Mouse (Mus musculus): ENCODE data around the gene Slc9a3r1. TPM values are rescaled to one million over a fixed set of nuclear protein-coding genes. Genes with fewer than 3 reads are reported as not detected.

The Slc9a3r1 gene
- total RNA-seq, 2 experiments from 2014 or later = 79.2 to 86.5 TPM

GRCm38 (mm10) chr11:115217439-115218410 is 54.6 kb downstream of the Slc9a3r1 start:
- intact Hi-C loops (cut with DNase I) = no loop called here
- no peak for DNase-seq (ENCODE audit: low spot score in 2 of 2)

- no peak for DNase-seq (ENCODE audit: low spot score in 2 of 2)
- intact Hi-C loops (cut with DNase I) = no loop called here
Observed at GRCm38 (mm10) chr11:115219263-115219662, 56.1 kb downstream of the Slc9a3r1 start.

- DNase-seq (ENCODE audit: low spot score in 2 of 2) = no peak
- intact Hi-C loops (cut with DNase I) = no loop called here
Observed at GRCm38 (mm10) chr11:115219685-115220084, 56.5 kb downstream of the Slc9a3r1 start.

- no peak for DNase-seq (ENCODE audit: low spot score in 2 of 2)
- intact Hi-C loops (cut with DNase I) = no loop called here
Observed at GRCm38 (mm10) chr11:115222077-115222476, 58.9 kb downstream of the Slc9a3r1 start.

- intact Hi-C loops (cut with DNase I) = no loop called here
- no peak for DNase-seq (ENCODE audit: low spot score in 2 of 2)
Observed at GRCm38 (mm10) chr11:115222570-115222969, 59.4 kb downstream of the Slc9a3r1 start.

GRCm38 (mm10) chr11:115223451-115223850 is 60.3 kb downstream of the Slc9a3r1 start:
- DNase-seq (ENCODE audit: low spot score in 2 of 2) = no peak
- intact Hi-C loops (cut with DNase I) = no loop called here

GRCm38 (mm10) chr11:115223877-115224276 is 60.7 kb downstream of the Slc9a3r1 start:
- no peak for DNase-seq (ENCODE audit: low spot score in 2 of 2)
- intact Hi-C loops (cut with DNase I) = no loop called here

GRCm38 (mm10) chr11:115224889-115225288 is 61.7 kb downstream of the Slc9a3r1 start:
- intact Hi-C loops (cut with DNase I) = no loop called here
- no peak for DNase-seq (ENCODE audit: low spot score in 2 of 2)

GRCm38 (mm10) chr11:115225301-115225700 is 62.2 kb downstream of the Slc9a3r1 start:
- peak in 1 of 2 experiments; percentile 34 for DNase-seq (ENCODE audit: low spot score in 2 of 2)
- intact Hi-C loops (cut with DNase I) = no loop called here

GRCm38 (mm10) chr11:115226811-115227491 is 63.8 kb downstream of the Slc9a3r1 start:
- DNase-seq (ENCODE audit: low spot score in 2 of 2) = no peak
- intact Hi-C loops (cut with DNase I) = no loop called here

- DNase-seq (ENCODE audit: low spot score in 2 of 2) = no peak
- intact Hi-C loops (cut with DNase I) = no loop called here
Observed at GRCm38 (mm10) chr11:115227640-115228039, 64.5 kb downstream of the Slc9a3r1 start.

- intact Hi-C loops (cut with DNase I) = no loop called here
Observed at GRCm38 (mm10) chr11:115228430-115228829, 65.3 kb downstream of the Slc9a3r1 start.

GRCm38 (mm10) chr11:115229021-115229930 is 66.1 kb downstream of the Slc9a3r1 start:
- DNase-seq (ENCODE audit: low spot score in 2 of 2) = no peak
- intact Hi-C loops (cut with DNase I) = no loop called here

More at GRCm38 (mm10) chr11:115228430-115228829, 65.3 kb downstream of the Slc9a3r1 start:
- DNase-seq (ENCODE audit: low spot score in 2 of 2) = no peak

Other genes starting within 250 kb of the Slc9a3r1 start
- gene Cd300lb, start 229.0 kb upstream of the Slc9a3r1 start, total RNA-seq (2021) = not detected
- gene Cd300c, start 194.2 kb upstream of the Slc9a3r1 start, total RNA-seq (2021) = not detected
- not detected for gene Cd300ld, start 173.4 kb upstream of the Slc9a3r1 start, total RNA-seq (2021)
- 1 to 10 TPM; 2.8 to 3.0 TPM for gene Cd300c2, start 161.5 kb upstream of the Slc9a3r1 start, total RNA-seq (2021)
- gene Cd300ld2, start 147.1 kb upstream of the Slc9a3r1 start, total RNA-seq (2021) = not detected
- under 1 TPM in 1 of 2 experiments, not detected in 1; 0.55 TPM for gene Cd300ld4, start 136.3 kb upstream of the Slc9a3r1 start, total RNA-seq (2021)
- gene Cd300ld5, start 125.6 kb upstream of the Slc9a3r1 start, total RNA-seq (2021) = under 1 TPM; 0.55 to 0.60 TPM
- gene Cd300ld3, start 114.9 kb upstream of the Slc9a3r1 start, total RNA-seq (2021) = under 1 TPM in 1 of 2 experiments, not detected in 1; 0.60 TPM
- not detected for gene Cd300e, start 101.2 kb upstream of the Slc9a3r1 start, total RNA-seq (2021)
- gene Rab37, start 71.9 kb upstream of the Slc9a3r1 start, total RNA-seq (2021) = under 1 TPM; 0.76 to 0.99 TPM
- gene Cd300lf, start 29.3 kb upstream of the Slc9a3r1 start, total RNA-seq (2021) = under 1 TPM; 0.16 to 0.41 TPM
- 10 to 100 TPM; 15.8 to 18.2 TPM for gene Tmem104, start 24.1 kb downstream of the Slc9a3r1 start, total RNA-seq (2021)
- gene Nat9, start 24.5 kb downstream of the Slc9a3r1 start, total RNA-seq (2021) = 10 to 100 TPM; 20.1 to 22.3 TPM
- 10 to 100 TPM; 41.0 to 42.0 TPM for gene Grin2c, start 103.9 kb downstream of the Slc9a3r1 start, total RNA-seq (2021)
- 10 to 100 TPM; 14.5 to 17.4 TPM for gene Fdxr, start 113.7 kb downstream of the Slc9a3r1 start, total RNA-seq (2021)
- gene Fads6, start 134.3 kb downstream of the Slc9a3r1 start, total RNA-seq (2021) = 10 to 100 TPM in 1 of 2 experiments, 1 to 10 TPM in 1; 9.5 to 10.8 TPM
- gene Otop2, start 143.8 kb downstream of the Slc9a3r1 start, total RNA-seq (2021) = under 1 TPM; 0.62 to 0.96 TPM
- gene Ush1g, start 158.7 kb downstream of the Slc9a3r1 start, total RNA-seq (2021) = under 1 TPM; 0.18 to 0.28 TPM
- under 1 TPM in 1 of 2 experiments, not detected in 1; 0.14 TPM for gene Otop3, start 171.4 kb downstream of the Slc9a3r1 start, total RNA-seq (2021)
- gene Hid1, start 204.4 kb downstream of the Slc9a3r1 start, total RNA-seq (2021) = 100 to 1,000 TPM; 108 to 111 TPM
- 10 to 100 TPM; 19.8 to 20.9 TPM for gene Cdr2l, start 218.6 kb downstream of the Slc9a3r1 start, total RNA-seq (2021)
- gene Mrpl58, start 240.4 kb downstream of the Slc9a3r1 start, total RNA-seq (2021) = 100 to 1,000 TPM; 107 to 109 TPM